Mouse (Mus musculus): Measurements from ENCODE around the gene 4930486L24Rik. TPM values are rescaled to one million over a fixed set of nuclear protein-coding genes. Genes with fewer than 3 reads are reported as not detected.

Gene 4930486L24Rik
- total RNA-seq, 2 experiments from 2014 or later, result 0.48 TPM; not detected in 1

DNA sequence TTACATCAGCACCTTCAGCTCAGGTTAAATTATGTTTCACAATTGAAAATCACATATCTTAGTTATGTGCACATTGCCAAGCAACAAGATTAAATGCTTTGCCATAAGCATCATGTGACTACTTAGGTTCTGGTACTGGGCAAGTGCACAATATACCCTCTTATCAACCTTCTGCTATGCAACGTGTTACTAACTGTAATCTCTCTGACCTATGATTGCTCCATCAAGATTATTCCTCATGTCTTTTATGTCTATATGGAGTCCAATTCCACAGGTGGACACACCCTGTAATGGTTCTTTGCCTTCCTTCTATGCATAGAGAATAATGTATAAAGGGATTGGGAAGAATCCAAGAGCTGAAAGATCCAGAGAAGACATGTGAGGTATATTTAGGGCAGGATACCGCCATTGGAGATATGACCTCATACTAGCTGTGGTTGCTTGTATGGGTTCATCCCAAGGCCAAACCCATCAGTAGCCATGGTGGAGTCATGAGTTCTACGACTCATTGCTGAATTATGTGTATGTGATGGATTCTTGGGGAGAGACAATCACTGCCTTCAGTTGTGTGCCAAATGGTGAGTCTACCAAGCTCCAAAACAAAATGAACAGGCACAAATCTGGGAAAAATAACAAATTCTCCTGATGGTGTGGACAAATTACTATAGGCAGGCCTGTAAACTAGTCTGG is 43.6 kb downstream of the 4930486L24Rik start:
- no peak for TF ChIP-seq CTCF (IDR thresholded peaks at IDR 0.05)
- intact Hi-C loops (cut with DNase I), result no loop called here

DNA sequence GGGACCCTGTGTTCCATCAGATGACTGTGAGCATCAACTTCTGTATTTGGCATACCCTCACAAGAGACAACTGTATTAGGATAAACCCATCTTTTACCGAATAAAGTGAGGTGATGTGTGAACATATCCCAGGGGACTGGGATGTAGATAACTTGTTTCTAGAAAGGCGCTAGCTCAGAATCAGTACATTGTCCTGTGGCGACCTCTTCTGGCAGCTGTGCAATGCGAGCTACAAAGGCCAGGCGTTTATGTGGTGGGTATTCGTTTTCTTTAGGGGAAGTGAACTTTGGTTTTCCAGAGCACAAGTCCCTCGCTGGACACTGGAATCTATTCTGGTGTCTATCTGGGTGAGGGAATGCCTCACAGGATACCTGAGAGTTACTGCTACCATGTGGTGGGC is 44.8 kb downstream of the 4930486L24Rik start:
- intact Hi-C loops (cut with DNase I), result loop anchor here (1.0 kb wide), 1 partner anchor 60 kb away; no protein-coding TSS in a partner anchor
- peak in 1 of 2 experiments; percentile 33 for DNase-seq (ENCODE audit: extremely low spot score in 1 of 2, low spot score in 2 of 2)
- TF ChIP-seq CTCF (IDR thresholded peaks at IDR 0.05), result peak; percentile 66
- H3K27ac ChIP-seq, result no peak overlapping the region
- no peak overlapping the region for H3K4me3 ChIP-seq

More for the DNA sequence above, 43.6 kb downstream of the 4930486L24Rik start:
- no peak overlapping the region for H3K27ac ChIP-seq
- no peak for DNase-seq (ENCODE audit: extremely low spot score in 1 of 2, low spot score in 2 of 2)
- no peak overlapping the region for H3K4me3 ChIP-seq

DNA sequence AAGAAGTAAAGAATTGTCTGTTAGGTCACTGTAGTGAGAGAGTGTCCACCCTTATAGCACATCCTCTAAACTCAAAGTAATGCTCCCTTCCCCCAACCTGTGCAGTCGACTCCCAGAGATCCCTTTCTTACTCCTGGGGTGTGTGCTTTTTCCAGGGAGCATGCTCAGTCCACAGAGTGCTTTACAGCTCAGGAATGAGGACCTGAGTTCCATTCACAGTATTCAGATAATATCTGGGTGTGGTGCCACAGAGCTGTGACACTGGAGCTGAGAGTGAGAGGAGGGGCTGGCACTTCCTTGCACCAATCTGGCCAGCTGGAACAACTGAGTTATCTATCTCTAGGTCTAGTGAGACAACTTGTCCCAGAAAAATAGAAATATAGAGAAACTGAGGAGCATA is 50.6 kb downstream of the 4930486L24Rik start:
- no peak for TF ChIP-seq CTCF (IDR thresholded peaks at IDR 0.05)
- DNase-seq (ENCODE audit: extremely low spot score in 1 of 2, low spot score in 2 of 2), result no peak
- intact Hi-C loops (cut with DNase I), result no loop called here

DNA sequence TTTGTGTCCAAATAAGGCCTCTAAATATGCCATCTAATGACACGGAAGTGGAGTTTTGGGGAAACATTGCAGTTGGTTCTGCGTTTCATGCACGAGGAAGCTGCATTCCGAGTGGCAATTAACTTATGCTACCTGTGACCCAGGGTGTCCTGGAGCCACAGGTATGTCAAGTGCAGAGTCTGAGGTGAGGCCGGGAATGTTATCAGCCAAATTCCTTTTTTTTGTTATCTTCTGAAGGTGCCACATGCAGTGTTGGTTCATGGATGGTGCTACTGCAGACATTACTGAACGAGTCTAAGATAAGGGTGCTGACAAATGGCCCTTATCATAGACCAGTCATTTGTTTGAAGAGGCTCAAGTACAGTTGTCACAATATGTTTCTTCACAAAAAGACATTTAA is 51.5 kb downstream of the 4930486L24Rik start:
- no peak overlapping the region for H3K27ac ChIP-seq
- no peak for DNase-seq (ENCODE audit: extremely low spot score in 1 of 2, low spot score in 2 of 2)
- no peak for TF ChIP-seq CTCF (IDR thresholded peaks at IDR 0.05)
- H3K4me3 ChIP-seq, result no peak overlapping the region
- intact Hi-C loops (cut with DNase I), result no loop called here

More for the DNA sequence above, 50.6 kb downstream of the 4930486L24Rik start:
- no peak overlapping the region for H3K4me3 ChIP-seq
- no peak overlapping the region for H3K27ac ChIP-seq

DNA sequence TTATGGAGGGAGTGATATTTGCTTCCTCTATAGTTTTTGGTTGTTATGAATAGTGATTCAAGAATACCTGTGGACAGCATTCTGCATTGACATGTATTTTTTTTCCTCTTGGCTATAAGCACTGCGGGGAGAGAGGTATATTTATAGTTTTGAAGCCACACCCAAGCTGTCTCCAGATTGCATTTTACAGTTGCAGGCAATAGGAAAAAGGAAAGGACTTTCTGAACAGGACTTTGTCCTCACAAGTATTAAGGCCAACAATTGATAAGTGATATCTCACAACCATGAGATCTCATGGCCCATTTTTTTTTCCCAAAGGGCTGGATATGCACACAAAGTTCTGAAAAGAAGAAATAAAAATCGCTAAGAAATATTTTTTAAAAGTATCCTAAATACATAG is 54.6 kb downstream of the 4930486L24Rik start:
- DNase-seq (ENCODE audit: extremely low spot score in 1 of 2, low spot score in 2 of 2), result no peak
- intact Hi-C loops (cut with DNase I), result no loop called here

DNA sequence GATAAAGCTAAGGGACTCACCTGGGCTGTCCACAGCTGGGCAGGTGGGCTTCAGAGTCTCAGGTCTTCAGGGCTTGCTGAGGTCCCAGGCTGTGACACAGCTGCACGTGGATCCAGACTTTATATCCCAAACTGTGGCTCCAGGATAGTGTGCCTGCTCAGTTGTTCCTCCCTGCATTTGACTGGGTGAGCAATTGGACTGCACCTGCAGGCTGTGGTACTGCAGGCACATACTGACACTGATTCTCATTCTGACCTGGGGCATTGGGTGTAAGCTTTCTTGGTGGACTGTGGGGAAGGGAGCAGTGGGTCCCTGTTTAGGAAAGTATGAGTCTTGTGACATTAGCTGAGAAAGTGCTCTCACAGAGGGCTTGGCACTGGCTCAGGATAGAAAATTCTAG is 61.5 kb downstream of the 4930486L24Rik start, which contains the start of gene Ctsll3:
TSS of gene Ctsll3 (minus strand) at position 101 of the 400 bp plus-strand sequence.
- no peak within 1 kb of the TSS for H3K27ac ChIP-seq
- DNase-seq (ENCODE audit: extremely low spot score in 1 of 2, low spot score in 2 of 2), result no peak
- no peak for TF ChIP-seq CTCF (IDR thresholded peaks at IDR 0.05)
- no peak within 1 kb of the TSS for H3K4me3 ChIP-seq
- intact Hi-C loops (cut with DNase I), result no loop called here

More for the DNA sequence above, 54.6 kb downstream of the 4930486L24Rik start:
- TF ChIP-seq CTCF (IDR thresholded peaks at IDR 0.05), result no peak
- no peak overlapping the region for H3K4me3 ChIP-seq
- H3K27ac ChIP-seq, result no peak overlapping the region

Other genes starting within 250 kb of the 4930486L24Rik start
- not detected for gene BC051665, start 78.1 kb downstream of the 4930486L24Rik start, total RNA-seq (2021)
- not detected for gene Ctsll3, start 61.6 kb downstream of the 4930486L24Rik start, total RNA-seq (2021)
- gene Gm49392, start 32.4 kb upstream of the 4930486L24Rik start, total RNA-seq (2021), result under 1 TPM in 1 of 2 experiments, not detected in 1; 0.28 TPM
- 1 to 10 TPM; 1.7 to 3.5 TPM for gene Ctla2b, start 33.0 kb upstream of the 4930486L24Rik start, total RNA-seq (2021)
- not detected for gene Tpbpb, start 40.4 kb upstream of the 4930486L24Rik start, total RNA-seq (2021)
- gene Gm49393, start 71.1 kb upstream of the 4930486L24Rik start, total RNA-seq (2021), result not detected
- gene Gm49391, start 72.1 kb upstream of the 4930486L24Rik start, total RNA-seq (2021), result under 1 TPM in 1 of 2 experiments, not detected in 1; 0.86 TPM
- gene Ctla2a, start 72.2 kb upstream of the 4930486L24Rik start, total RNA-seq (2021), result 10 to 100 TPM; 21.0 to 22.5 TPM
- not detected for gene Tpbpa, start 77.5 kb upstream of the 4930486L24Rik start, total RNA-seq (2021)
- gene Ctsj, start 141.5 kb upstream of the 4930486L24Rik start, total RNA-seq (2021), result not detected
- not detected for gene Ctsq, start 176.2 kb upstream of the 4930486L24Rik start, total RNA-seq (2021)

Measured in left cerebral cortex, adult 2 months (tissue).